Mouse (Mus musculus) spleen, adult 2 months (tissue): ENCODE results near the gene Isyna1.

ENCODE experiments used
- CTCF ChIP-seq: fragments of 200-500 bp; IDR thresholded peaks from 2 replicates; pipeline ENCODE4 v1.5.1; 2011; ENCODE audit warnings: mild to moderate bottlenecking, inconsistent platforms; ENCODE audit not compliant: insufficient read depth, insufficient read length, insufficient replicate concordance; ENCODE audit errors: extremely low read depth
- POLR2A ChIP-seq: fragments of 200-500 bp; IDR thresholded peaks from 2 replicates; pipeline ENCODE4 v1.6.1; 2011; ENCODE audit warnings: low read depth, low read length, inconsistent platforms

DNA sequence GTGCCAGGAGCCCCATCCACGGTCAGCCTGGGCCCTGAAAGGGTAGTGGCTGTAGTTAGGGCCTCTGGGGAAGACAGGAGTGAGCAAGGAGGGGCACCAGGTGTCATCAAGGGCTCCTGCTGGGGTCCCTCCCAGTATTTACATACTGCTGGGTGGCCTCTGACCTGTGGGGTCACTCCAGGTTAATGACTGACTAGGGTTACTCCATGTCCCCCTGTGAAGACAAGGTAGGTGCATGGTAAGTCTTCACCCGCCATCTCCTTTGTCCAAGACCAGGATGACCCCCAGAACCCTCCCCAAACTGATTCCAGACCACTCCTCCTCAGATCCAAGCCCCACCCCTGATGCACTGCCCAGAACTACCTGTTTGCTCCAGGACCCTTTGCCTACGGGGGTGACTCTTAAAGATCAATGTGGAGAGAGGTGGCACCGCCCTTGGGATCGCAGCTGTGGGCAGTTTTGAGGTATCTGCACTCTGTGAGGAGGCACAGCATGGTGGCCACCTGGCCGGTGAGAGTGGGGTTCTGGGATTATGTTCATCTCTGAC is 38.2 kb downstream of the Isyna1 start, which contains the start of gene Gdf15:
- TF ChIP-seq POLR2A (no peak), CTCF (no peak)
